Mouse (Mus musculus) hematopoietic stem cell, adult 5-6 weeks (primary cell): ENCODE measurements around the gene Plekha8. TPM values are rescaled to one million over a fixed set of nuclear protein-coding genes. Genes with fewer than 3 reads are reported as not detected.

ENCODE experiments used
- ATAC-seq, 2 experiments: fragments of 125-278 bp in 1 of 2; replicated peaks in 1 of 2; 2 replicates each; pipeline ENCODE4 v1.8.0; 2016 to 2017; ENCODE audit warnings: inconsistent platforms in 2 of 2, mild to moderate bottlenecking in 2 of 2, moderate number of reproducible peaks in 2 of 2, low read depth in 1 of 2, moderate TSS enrichment in 1 of 2; ENCODE audit not compliant: low FRiP score in 2 of 2, poor library complexity in 2 of 2, severe bottlenecking in 2 of 2, insufficient read depth in 1 of 2, low TSS enrichment in 1 of 2
- total RNA-seq: library from RNA; stranded (forward); fragments of 172-1452, 232-1000 nt; gene quantifications from 2 replicates; pipeline ENCODE4 v1.2.3, GENCODE M21; 2017

Gene Plekha8
- 5.5 and 6.8 TPM in 2 replicates for total RNA-seq

GRCm38 (mm10) chr6:54594469-54595329, at the start of gene Plekha8:
Plekha8 (plus strand) TSS chr6:54595111.
- ATAC-seq = peak; percentile 48 to 65

GRCm38 (mm10) chr6:54548314-54549019, 46.4 kb upstream of the Plekha8 start:
- peak in 1 of 2 experiments; percentile 45; a peak in 1 of 4 replicates for ATAC-seq

GRCm38 (mm10) chr6:54549311-54549710, 45.6 kb upstream of the Plekha8 start:
- no peak for ATAC-seq

GRCm38 (mm10) chr6:54550801-54551323, 44.0 kb upstream of the Plekha8 start:
- no peak for ATAC-seq

- ATAC-seq = no peak
Observed at GRCm38 (mm10) chr6:54552721-54553413, 42.0 kb upstream of the Plekha8 start.

- no peak for ATAC-seq
Observed at GRCm38 (mm10) chr6:54553632-54554031, 41.3 kb upstream of the Plekha8 start.

GRCm38 (mm10) chr6:54554341-54555110, 40.4 kb upstream of the Plekha8 start:
- ATAC-seq = no peak

GRCm38 (mm10) chr6:54555816-54556215, 39.1 kb upstream of the Plekha8 start:
- no peak for ATAC-seq

GRCm38 (mm10) chr6:54557671-54558070, 37.2 kb upstream of the Plekha8 start:
- no peak for ATAC-seq

GRCm38 (mm10) chr6:54558466-54558865, 36.4 kb upstream of the Plekha8 start:
- ATAC-seq = no peak

- ATAC-seq = no peak
Observed at GRCm38 (mm10) chr6:54562018-54562809, 32.7 kb upstream of the Plekha8 start.

- no peak for ATAC-seq
Observed at GRCm38 (mm10) chr6:54563561-54563960, 31.4 kb upstream of the Plekha8 start.

- ATAC-seq = no peak
Observed at GRCm38 (mm10) chr6:54564506-54564991, 30.4 kb upstream of the Plekha8 start.

GRCm38 (mm10) chr6:54565012-54565411, 29.9 kb upstream of the Plekha8 start:
- no peak for ATAC-seq

- ATAC-seq = peak; percentile 47 to 61
Observed at GRCm38 (mm10) chr6:54565665-54566545, 29.0 kb upstream of the Plekha8 start, which contains the start of gene Scrn1. Scrn1 (minus strand) TSS chr6:54566489.
